In the genomic region with DNA sequence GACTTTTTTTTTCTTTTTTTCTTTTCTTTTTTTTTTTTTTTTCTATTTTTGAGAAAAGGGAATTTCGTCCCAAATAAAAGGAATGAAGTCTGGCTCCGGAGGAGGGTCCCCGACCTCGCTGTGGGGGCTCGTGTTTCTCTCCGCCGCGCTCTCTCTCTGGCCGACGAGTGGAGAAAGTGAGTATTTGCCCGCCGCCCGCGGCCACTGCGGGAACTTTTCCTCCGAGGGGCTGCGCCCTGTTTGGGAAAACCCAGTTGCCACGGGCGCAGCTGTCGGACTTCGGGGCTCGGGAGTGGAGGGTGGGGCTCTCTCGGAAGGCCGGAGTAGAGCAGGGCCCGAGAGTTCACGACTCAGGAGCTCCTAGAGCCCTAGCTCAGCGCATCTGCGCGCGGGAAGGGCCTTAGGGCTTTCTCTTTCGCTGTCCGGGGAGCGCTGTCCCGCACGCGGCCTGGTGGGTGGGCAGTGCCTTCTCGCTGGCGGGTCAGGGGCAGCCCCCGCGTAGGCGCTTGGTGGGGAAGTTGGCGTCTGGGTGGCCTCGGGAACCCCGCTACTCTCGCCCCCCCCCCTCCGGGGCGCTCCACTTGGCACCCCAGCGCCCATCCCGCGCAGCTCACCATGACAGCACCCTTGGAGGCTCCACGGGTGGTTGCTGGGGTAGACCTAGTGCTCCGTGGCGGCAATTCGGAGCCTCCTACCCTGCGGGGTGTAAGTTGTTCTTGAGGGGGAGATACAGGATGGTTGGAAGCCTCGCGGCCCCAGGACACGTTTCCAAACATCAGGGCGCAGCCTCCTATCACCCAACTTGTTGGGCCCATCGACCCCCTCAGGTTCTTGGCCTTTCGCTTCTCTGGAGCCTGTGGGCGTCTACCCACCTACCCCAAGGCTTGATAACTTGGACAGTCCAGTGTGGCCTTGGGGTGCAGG, we compare ENCODE assay signal across 8 mouse cellular contexts. TPM values are rescaled to one million over a fixed set of nuclear protein-coding genes. Genes with fewer than 3 reads are reported as not detected.
A peak's percentile ranks its signal among the peaks of the same experiment; 100 is the strongest.
DNase-seq lines count a peak whose midpoint lies in the region; ATAC-seq and TF ChIP-seq lines count a peak whose summit lies in the region.

TSS of gene Igf1r (plus strand) at position 51 of the 924 bp plus-strand sequence.

- no peaks in the 10 kb centered on the region for H3K9me3 ChIP-seq in embryonic facial prominence, embryonic 15.5 days (replicated peaks)
- no peaks in the 10 kb centered on the region for H3K9me3 ChIP-seq in heart, embryonic 15.5 days (replicated peaks)
- H3K9me3 ChIP-seq in neural tube, embryonic 15.5 days (replicated peaks), result no peaks in the 10 kb centered on the region

- peaks cover 32% of the 10 kb centered on the region for H3K4me1 ChIP-seq in embryonic facial prominence, embryonic 15.5 days
- peaks cover 35% of the 10 kb centered on the region for H3K4me1 ChIP-seq in heart, embryonic 15.5 days (replicated peaks)
- peaks cover 6% of the 10 kb centered on the region for H3K4me1 ChIP-seq in lung, adult 2 months (ENCODE audit: control insufficient read depth, insufficient read depth, low read length)
- H3K4me1 ChIP-seq in neural tube, embryonic 15.5 days, result peaks cover 43% of the 10 kb centered on the region

- H3K9ac ChIP-seq in embryonic facial prominence, embryonic 15.5 days, result peak within 1 kb of the TSS; percentile 92
- peak within 1 kb of the TSS; percentile 99 for H3K9ac ChIP-seq in heart, embryonic 15.5 days
- peak within 1 kb of the TSS; percentile 86 for H3K9ac ChIP-seq in neural tube, embryonic 15.5 days (replicated peaks)

- ATAC-seq in CD4-positive, CD25-positive, alpha-beta regulatory T cell, adult 4 months, result peak; percentile 19
- no peak for ATAC-seq in embryonic facial prominence, embryonic 15.5 days (ENCODE audit: insufficient number of reproducible peaks, low FRiP score, low TSS enrichment, low read depth)
- no peak for ATAC-seq in heart, embryonic 15.5 days (replicated peaks; ENCODE audit: insufficient number of reproducible peaks, insufficient read depth, low FRiP score, low read depth)
- ATAC-seq in neural tube, embryonic 15.5 days (ENCODE audit: low FRiP score), result no peak

- no peak for TF ChIP-seq CTCF in lung, adult 2 months (IDR thresholded peaks at IDR 0.05; ENCODE audit: insufficient read depth, low read length)

- DNase-seq in adrenal gland, postnatal 10 days, result peak; percentile 67
- DNase-seq in kidney, postnatal 14 days, result peak; percentile 60
- peak; percentile 60 for DNase-seq in lung, adult 2 months
- DNase-seq in thymus, postnatal 25 days, result peak; percentile 49

- no peak for TF ChIP-seq POLR2A in lung, adult 2 months (IDR thresholded peaks at IDR 0.05; ENCODE audit: borderline replicate concordance, extremely low read depth, low read depth, low read length)

- H3K36me3 ChIP-seq in embryonic facial prominence, embryonic 15.5 days, result no peaks in the 10 kb centered on the region
- no peaks in the 10 kb centered on the region for H3K36me3 ChIP-seq in heart, embryonic 15.5 days
- no peaks in the 10 kb centered on the region for H3K36me3 ChIP-seq in neural tube, embryonic 15.5 days

- WGBS in embryonic facial prominence, embryonic 15.5 days, result under 1% methylated on average over 58 of the region's 62 CpGs
- WGBS in heart, embryonic 15.5 days, result under 1% methylated on average over 62 of the region's 62 CpGs
- WGBS in lung, adult 2 months, result under 1% methylated on average over 62 of the region's 62 CpGs
- under 1% methylated on average over 60 of the region's 62 CpGs for WGBS in neural tube, embryonic 15.5 days

- H3K27ac ChIP-seq in embryonic facial prominence, embryonic 15.5 days (replicated peaks), result peak within 1 kb of the TSS; percentile 100
- H3K27ac ChIP-seq in heart, embryonic 15.5 days, result peak within 1 kb of the TSS; percentile 100
- peak within 1 kb of the TSS; percentile 99 for H3K27ac ChIP-seq in neural tube, embryonic 15.5 days (replicated peaks)

- H3K4me3 ChIP-seq in embryonic facial prominence, embryonic 15.5 days (replicated peaks), result peak within 1 kb of the TSS; percentile 86
- H3K4me3 ChIP-seq in heart, embryonic 15.5 days, result peak within 1 kb of the TSS; percentile 98
- H3K4me3 ChIP-seq in lung, adult 2 months (replicated peaks; ENCODE audit: extremely low read depth, low read depth, low read length), result peak within 1 kb of the TSS; percentile 78
- peak within 1 kb of the TSS; percentile 77 for H3K4me3 ChIP-seq in neural tube, embryonic 15.5 days (replicated peaks)

- no peaks in the 10 kb centered on the region for H3K27me3 ChIP-seq in embryonic facial prominence, embryonic 15.5 days
- no peaks in the 10 kb centered on the region for H3K27me3 ChIP-seq in heart, embryonic 15.5 days
- no peaks in the 10 kb centered on the region for H3K27me3 ChIP-seq in neural tube, embryonic 15.5 days (replicated peaks)

- peak within 1 kb of the TSS; percentile 90 for H3K4me2 ChIP-seq in embryonic facial prominence, embryonic 15.5 days (replicated peaks)
- peak within 1 kb of the TSS; percentile 97 for H3K4me2 ChIP-seq in heart, embryonic 15.5 days
- peak within 1 kb of the TSS; percentile 99 for H3K4me2 ChIP-seq in neural tube, embryonic 15.5 days

RNA-seq across cellular contexts. Expression of gene Igf1r, which starts in this region (rescaled TPM):
- 10 to 100 TPM; 20.0 to 30.4 TPM for polyA plus RNA-seq in CD4-positive, CD25-positive, alpha-beta regulatory T cell, adult 4 months (2017; shearing (Covaris generic))
- total RNA-seq in adrenal gland, postnatal 10 days (2021), result 10 to 100 TPM; 49.2 to 53.4 TPM
- 26.2 and 28.8 TPM in 2 replicates for polyA plus RNA-seq in embryonic facial prominence, embryonic 15.5 days (2015; fragmentation: Nextera tagmentation; extraction: Ambion mirVana)
- 13.9 and 16.5 TPM in 2 replicates for polyA plus RNA-seq in heart, embryonic 15.5 days (2015; fragmentation: Nextera tagmentation; extraction: Ambion mirVana)
- 12.2 and 16.9 TPM in 2 replicates for polyA plus RNA-seq in lung, adult 2 months (2012; rRNA removed)
- 19.0 and 20.8 TPM in 2 replicates for polyA plus RNA-seq in neural tube, embryonic 15.5 days (2015; fragmentation: Nextera tagmentation; extraction: Ambion mirVana)
